Mouse (Mus musculus): ENCODE data around the gene Lmcd1.
A peak's percentile ranks its signal among the peaks of the same experiment; 100 is the strongest.

Lmcd1 gene

DNA sequence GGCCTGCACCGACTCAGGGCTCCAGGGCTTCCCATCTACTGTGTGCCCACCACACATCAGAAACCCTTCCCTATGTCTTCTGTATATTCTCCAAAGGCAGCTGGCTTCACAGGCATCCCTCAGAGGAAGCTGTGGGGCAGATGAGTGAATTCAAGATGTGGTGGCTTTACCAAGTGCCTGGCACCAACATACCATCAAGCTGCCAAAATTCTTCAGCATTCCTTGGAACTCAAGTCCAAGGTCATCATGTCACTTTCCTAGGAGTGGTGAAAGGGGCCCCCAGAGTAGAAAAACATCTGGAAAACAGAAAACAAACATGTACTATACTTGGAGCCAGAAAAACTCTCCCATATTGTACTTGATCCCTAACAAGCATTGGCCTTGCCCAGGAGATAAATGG lies 85.8 kb downstream of the Lmcd1 start:
- DNase-seq (ENCODE audit: low read depth, low spot score): no peak

DNA sequence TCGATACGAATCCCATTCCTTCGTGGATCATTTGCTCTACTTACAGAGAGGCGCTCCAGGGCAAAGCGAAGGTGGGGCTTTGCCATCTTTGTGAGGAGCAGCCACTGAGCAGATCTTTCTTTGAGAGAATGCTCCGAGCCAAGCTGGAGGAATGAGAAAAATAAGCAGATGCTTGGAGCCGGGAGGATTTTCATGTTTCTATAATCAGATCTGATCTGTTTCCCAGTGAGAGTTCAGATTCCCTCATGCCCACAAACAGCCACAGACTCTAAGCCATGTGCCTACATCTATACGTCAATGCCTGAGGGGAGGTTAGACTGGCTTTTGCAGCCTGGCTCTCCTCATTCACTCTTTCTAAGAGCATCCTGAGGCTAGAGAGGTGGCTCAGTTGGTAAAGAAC lies 87.1 kb downstream of the Lmcd1 start:
- no peak for DNase-seq (ENCODE audit: low read depth, low spot score)

DNA sequence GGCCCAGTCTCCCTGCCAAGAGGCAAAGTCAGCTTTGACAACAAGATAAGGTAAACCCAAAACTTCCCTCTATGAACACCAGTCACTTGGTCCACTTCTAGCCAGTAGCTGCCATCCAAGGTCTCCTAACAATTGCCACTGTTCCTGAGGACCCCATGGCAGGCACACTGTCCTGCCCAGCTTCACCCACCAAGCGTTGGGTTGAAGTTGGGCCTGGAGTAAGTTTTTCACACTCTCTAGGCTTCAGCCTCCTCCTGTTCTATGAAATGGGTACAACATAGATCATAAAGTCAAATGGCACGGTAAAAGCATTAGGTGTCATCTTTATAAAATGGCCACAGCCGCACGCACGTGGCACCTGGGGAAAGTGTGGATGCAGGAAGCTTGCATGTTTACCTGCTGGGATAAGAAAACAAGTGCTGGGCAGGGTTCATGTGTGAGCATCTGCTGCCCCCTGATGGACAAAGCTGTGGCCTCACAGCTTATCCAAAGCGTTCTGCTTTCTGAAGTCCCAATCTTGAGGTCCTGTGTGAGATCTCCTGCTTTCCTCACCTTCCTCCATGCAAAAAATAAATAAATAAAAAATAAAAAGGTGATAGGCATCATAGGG lies 88.9 kb downstream of the Lmcd1 start:
- DNase-seq (ENCODE audit: low read depth, low spot score): peak; percentile 83

DNA sequence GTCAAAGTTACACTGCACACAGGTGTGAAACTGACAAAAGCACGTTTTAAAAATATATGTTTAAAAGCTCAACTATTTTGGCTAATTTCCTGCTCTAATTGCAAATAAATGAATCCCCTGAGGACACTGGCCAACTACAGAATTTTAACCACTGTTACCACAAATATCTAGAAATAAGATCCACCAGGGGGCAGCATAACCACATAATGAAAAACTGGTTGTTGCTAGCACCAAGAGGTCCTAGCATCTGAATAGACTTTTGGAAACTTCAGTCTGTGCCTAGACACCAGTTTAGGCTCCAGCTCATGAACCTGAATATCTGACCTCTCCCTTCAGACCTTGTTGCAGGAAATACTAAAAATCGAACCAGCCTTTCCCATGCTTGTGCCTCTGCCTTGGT lies 91.0 kb downstream of the Lmcd1 start:
- DNase-seq (ENCODE audit: low read depth, low spot score): peak; percentile 81

DNA sequence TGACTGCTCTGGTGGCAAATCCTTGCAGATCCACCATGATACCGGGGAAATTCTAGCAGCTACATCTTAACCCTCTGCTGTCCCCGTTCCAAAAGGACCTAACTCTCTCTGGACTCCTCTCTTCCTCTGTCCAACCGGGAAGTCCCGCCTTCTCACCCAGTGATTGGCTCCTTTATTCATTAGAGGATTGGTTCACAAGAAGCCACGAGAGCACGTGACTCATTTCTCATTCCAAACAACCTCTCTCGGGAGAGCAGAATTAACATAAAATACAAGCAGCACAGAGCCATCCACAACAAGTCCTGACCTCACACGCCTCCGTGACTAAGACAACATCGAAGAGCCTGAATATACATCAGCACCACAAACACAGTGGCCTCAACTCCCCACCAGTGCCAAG lies 91.7 kb downstream of the Lmcd1 start:
- peak; percentile 93 for DNase-seq (ENCODE audit: low read depth, low spot score)

DNA sequence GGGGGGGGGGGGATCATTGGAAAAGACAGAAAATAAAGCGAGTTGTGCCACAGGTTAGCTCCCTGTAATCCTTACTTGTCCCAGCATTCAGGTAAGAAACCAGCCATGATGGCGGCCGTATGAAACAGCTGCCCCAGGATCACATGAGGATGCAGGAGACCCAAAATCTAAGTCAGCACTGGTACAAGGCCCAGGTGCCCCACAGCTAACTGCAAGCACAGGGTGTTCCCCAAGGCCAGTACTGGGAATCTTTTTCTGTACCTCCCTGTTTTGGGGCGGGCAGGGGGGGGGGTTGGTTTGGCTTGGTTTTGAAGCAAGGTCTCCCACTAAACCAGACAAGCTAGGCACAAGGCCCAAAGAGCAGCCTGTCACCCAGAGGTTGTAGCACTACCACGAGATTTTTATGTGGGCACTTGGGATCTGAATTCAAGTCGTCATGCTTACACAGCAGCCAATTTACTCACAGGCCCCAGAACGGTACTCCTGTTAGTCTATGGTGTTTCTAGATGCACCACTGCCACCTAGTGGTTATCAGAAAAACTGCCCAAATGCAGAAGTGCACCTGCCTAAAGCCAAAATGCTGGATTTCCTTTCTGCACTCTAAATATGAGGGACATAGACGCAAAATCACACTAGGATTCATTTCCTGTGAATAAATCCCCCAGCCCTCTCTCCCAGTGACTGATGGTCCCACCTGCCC lies 100.5 kb downstream of the Lmcd1 start:
- peak; percentile 77 for DNase-seq (ENCODE audit: low read depth, low spot score)

DNA sequence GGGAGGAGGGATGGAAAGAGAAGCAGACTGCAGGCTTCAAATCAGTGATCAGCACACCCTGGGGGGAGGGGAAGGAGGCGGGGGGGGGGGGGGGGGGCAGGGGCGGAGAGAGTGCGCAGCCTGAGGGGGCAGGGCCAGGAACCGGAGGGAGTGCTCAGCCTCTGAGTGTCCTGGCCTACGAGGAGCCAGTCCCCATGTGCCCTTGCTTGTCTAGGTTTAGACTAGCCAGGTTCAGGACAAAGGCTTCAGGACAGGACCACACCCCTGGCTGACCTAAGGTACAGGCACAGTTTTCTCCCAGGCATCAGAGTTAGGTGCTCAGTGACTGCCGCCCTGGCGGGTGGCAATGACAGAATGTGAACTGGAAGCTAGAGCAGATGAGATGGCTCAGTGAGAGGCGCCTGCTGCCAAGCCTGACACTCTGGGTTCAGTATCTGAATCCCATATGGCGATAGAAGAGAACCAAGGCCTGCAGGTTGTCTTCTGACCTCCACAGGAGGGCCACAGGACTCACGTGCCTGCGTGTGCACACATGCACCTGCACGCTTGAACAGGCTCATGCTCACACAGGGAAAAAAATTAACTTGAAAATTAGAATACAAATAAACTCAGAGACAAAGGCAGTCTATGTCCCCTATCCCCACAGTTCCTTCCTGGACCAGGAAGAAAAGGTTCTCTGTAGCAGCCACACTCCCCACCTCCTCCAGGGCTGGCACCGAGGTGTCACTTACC lies 102.3 kb downstream of the Lmcd1 start:
- DNase-seq (ENCODE audit: low read depth, low spot score): no peak

DNA sequence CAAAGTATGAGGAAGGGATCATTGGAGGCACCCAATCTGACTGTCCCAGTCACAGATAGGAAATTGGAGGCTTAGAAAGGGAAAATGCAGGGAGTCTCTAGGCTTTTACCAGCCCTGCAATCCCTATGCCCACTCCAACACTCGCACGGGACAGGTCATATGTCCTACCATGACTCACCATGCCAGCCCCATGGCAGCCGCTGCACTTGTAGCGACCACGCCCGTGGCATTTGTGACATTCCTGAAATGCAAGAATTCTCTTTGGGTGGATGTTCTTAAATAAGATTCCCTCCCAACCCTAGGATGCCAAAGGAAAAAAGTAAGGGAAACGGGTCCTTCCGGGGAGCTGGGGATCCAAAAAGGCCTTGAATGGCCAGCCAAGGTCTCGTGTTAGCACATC lies 105.5 kb downstream of the Lmcd1 start:
- DNase-seq (ENCODE audit: low read depth, low spot score): peak; percentile 30
